Mouse (Mus musculus): ENCODE results near the gene Tesk1.

Gene Tesk1

GRCm38 (mm10) chr4:43492101-43492820 lies 50.5 kb downstream of the Tesk1 start:
- DNase-seq (ENCODE audit: extremely low read depth, low read depth, low spot score), result no peak

- peak; percentile 84 for DNase-seq (ENCODE audit: extremely low read depth, low read depth, low spot score)
Measured at GRCm38 (mm10) chr4:43492821-43493185, 51.1 kb downstream of the Tesk1 start, which contains the start of gene Ccdc107. Gene Ccdc107, plus strand, starts transcription at chr4:43492900.

- no peak for DNase-seq (ENCODE audit: extremely low read depth, low read depth, low spot score)
Measured at GRCm38 (mm10) chr4:43493186-43493845, 51.6 kb downstream of the Tesk1 start.

GRCm38 (mm10) chr4:43493846-43494240 lies 52.1 kb downstream of the Tesk1 start:
- DNase-seq (ENCODE audit: extremely low read depth, low read depth, low spot score), result no peak

GRCm38 (mm10) chr4:43496587-43496986 lies 54.8 kb downstream of the Tesk1 start:
- no peak for DNase-seq (ENCODE audit: extremely low read depth, low read depth, low spot score)

- no peak for DNase-seq (ENCODE audit: extremely low read depth, low read depth, low spot score)
Measured at GRCm38 (mm10) chr4:43497405-43497804, 55.7 kb downstream of the Tesk1 start.
